ENCODE assay signal across 8 mouse cellular contexts in the genomic region with DNA sequence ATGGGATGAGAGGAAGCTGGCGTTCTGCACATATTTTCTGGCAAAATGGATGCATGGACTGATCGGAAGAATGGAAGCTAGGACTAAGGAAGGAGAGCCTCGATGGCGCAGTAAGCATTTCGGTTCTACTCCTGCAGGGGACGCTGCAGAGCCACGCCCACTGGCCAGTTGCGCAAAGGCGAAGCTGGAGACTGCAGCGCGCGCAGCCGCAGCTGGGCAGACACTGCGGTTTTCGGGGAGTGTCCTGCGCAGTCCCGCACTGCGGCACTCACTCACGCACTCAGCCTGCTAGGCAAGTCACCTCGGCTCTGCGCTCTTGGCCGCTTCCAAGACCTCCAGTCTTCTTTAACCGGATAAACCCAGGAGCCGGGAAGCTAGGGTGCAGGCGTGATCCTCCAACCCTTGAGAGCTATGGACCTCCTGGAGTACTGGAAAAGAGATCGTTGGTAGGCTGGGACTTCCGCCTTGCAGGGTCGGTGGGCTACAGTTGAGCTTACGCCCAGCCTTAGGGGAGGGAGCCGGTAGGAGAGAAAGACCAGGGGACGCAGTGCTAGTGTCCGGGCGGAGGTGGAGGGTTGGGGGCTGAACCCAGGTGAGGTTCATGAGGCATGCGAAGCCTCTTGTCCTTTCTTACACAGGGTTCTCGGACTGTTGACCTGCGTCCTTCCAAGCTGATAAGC. TPM values are rescaled to one million over a fixed set of nuclear protein-coding genes. Genes with fewer than 3 reads are reported as not detected.
DNase-seq lines count a peak whose midpoint lies in the region; ATAC-seq lines count a peak whose summit lies in the region.

Gene Snhg11, plus strand, starts transcription at position 196 of the 680 bp plus-strand sequence.

- H3K9me3 ChIP-seq in hindbrain, embryonic 11.5 days (ENCODE audit: control insufficient read depth, low read length), result no peaks in the 10 kb centered on the region
- H3K9me3 ChIP-seq in lung, embryonic 16.5 days (ENCODE audit: control insufficient read depth, low read length), result no peaks in the 10 kb centered on the region

- H3K4me3 ChIP-seq in hindbrain, embryonic 11.5 days (ENCODE audit: low read depth, low read length), result peak within 1 kb of the TSS; percentile 42
- H3K4me3 ChIP-seq in lung, embryonic 16.5 days (ENCODE audit: low read length), result peak within 1 kb of the TSS; percentile 27

- H3K9ac ChIP-seq in hindbrain, embryonic 11.5 days (ENCODE audit: low read depth, low read length), result peak within 1 kb of the TSS; percentile 57
- peak within 1 kb of the TSS; percentile 16; the same call in 1 of the 2 replicates for H3K9ac ChIP-seq in lung, embryonic 16.5 days (ENCODE audit: low read length)

- no peaks in the 10 kb centered on the region for H3K36me3 ChIP-seq in hindbrain, embryonic 11.5 days (ENCODE audit: control insufficient read depth, insufficient read depth, low read length)
- H3K36me3 ChIP-seq in lung, embryonic 16.5 days (ENCODE audit: control insufficient read depth, insufficient read depth, low read length), result no peaks in the 10 kb centered on the region

- ATAC-seq in hindbrain, embryonic 11.5 days (ENCODE audit: low FRiP score), result peak; percentile 84
- no peak for ATAC-seq in lung, embryonic 16.5 days (ENCODE audit: low read depth)

- 1% methylated on average over 36 of the region's 36 CpGs for WGBS in hindbrain, embryonic 11.5 days
- under 1% methylated on average over 36 of the region's 36 CpGs for WGBS in lung, embryonic 16.5 days

- peak within 1 kb of the TSS; percentile 62 for H3K4me2 ChIP-seq in hindbrain, embryonic 11.5 days (replicated peaks; ENCODE audit: low read depth, low read length)
- H3K4me2 ChIP-seq in lung, embryonic 16.5 days (ENCODE audit: low read depth, low read length), result peak within 1 kb of the TSS; percentile 46

- H3K27me3 ChIP-seq in hindbrain, embryonic 11.5 days (ENCODE audit: control insufficient read depth, insufficient read depth, low read length), result no peaks in the 10 kb centered on the region
- H3K27me3 ChIP-seq in lung, embryonic 16.5 days (ENCODE audit: control insufficient read depth, insufficient read depth, low read depth, low read length), result peaks cover 25% of the 10 kb centered on the region

- H3K27ac ChIP-seq in hindbrain, embryonic 11.5 days (ENCODE audit: low read depth, low read length), result peak within 1 kb of the TSS; percentile 67; the same call in 1 of the 2 replicates
- H3K27ac ChIP-seq in lung, embryonic 16.5 days (ENCODE audit: low read length), result no peak within 1 kb of the TSS

- no peaks in the 10 kb centered on the region for H3K4me1 ChIP-seq in hindbrain, embryonic 11.5 days (replicated peaks; ENCODE audit: control insufficient read depth, insufficient read depth, low read length)
- peaks cover 15% of the 10 kb centered on the region for H3K4me1 ChIP-seq in lung, embryonic 16.5 days (replicated peaks; ENCODE audit: control insufficient read depth, insufficient read depth, low read length)

- no peak for DNase-seq in urinary bladder, adult 2 months (ENCODE audit: low spot score)
- no peak for DNase-seq in urinary bladder, adult 18-20 months (ENCODE audit: low spot score in 2 of 2)
- DNase-seq in embryo, embryonic 10.5 days (ENCODE audit: low spot score), result peak; percentile 86
- peak; percentile 89 for DNase-seq in hindbrain, embryonic 11.5 days (ENCODE audit: low spot score)
- DNase-seq in layer of hippocampus, postnatal 25 days (ENCODE audit: extremely low spot score in 1 of 2, low spot score in 1 of 2), result peak; percentile 83 to 86
- peak; percentile 94 for DNase-seq in right cerebral cortex, adult 18-20 months
- DNase-seq in gastrocnemius, postnatal 4 days (ENCODE audit: low spot score in 2 of 2), result no peak

RNA-seq across cellular contexts. Expression of gene Snhg11, which starts in this region (rescaled TPM):
- polyA plus RNA-seq in urinary bladder, adult 2 months (2012; rRNA removed), result 42.5 and 79.4 TPM in 2 replicates
- 42.3 and 79.1 TPM in 2 replicates for polyA plus RNA-seq in hindbrain, embryonic 11.5 days (2014; fragmentation: Nextera tagmentation; extraction: Ambion mirVana)
- 100 to 1,000 TPM; 315 to 544 TPM for total RNA-seq in layer of hippocampus, postnatal 25 days (2021)
- 1.9 and 5.3 TPM in 2 replicates for polyA plus RNA-seq in lung, embryonic 16.5 days (2015; fragmentation: Nextera tagmentation; extraction: Ambion mirVana)
- under 1 TPM; 0.13 to 0.15 TPM for total RNA-seq in gastrocnemius, postnatal 4 days (2021)

Comparison
In these comparisons a context has a peak if more than half of its experiments do, and no peak if none do; other contexts are left out.
1. RNA of gene Snhg11 (total RNA-seq): 315 to 544 TPM in layer of hippocampus, postnatal 25 days; 0.13 to 0.15 TPM in gastrocnemius, postnatal 4 days; every median in the first group is over 100 times any median in the second.
2. DNase-seq: peak in embryo, embryonic 10.5 days (single experiment), hindbrain, embryonic 11.5 days (single experiment), layer of hippocampus, postnatal 25 days (2 of 2) and right cerebral cortex, adult 18-20 months (single experiment); none in urinary bladder, adult 2 months (single experiment), urinary bladder, adult 18-20 months (0 of 2) and gastrocnemius, postnatal 4 days (0 of 2).